Mouse (Mus musculus) heart, adult 2 months (tissue): ENCODE data around the gene Metap1. TPM values are rescaled to one million over a fixed set of nuclear protein-coding genes. Genes with fewer than 3 reads are reported as not detected.

Source experiments
- DNase-seq, 2 experiments: peaks; one replicate each; pipeline ENCODE4 v3.0.0; 2021
- H3K27ac ChIP-seq: fragments of 200-600 bp; 2 replicates; pipeline ENCODE4 v1.8.1; 2022
- H3K27me3 ChIP-seq: fragments of 200-500 bp; 2 replicates; pipeline ENCODE4 v1.6.1; 2012; ENCODE audit warnings: mild to moderate bottlenecking, low read length, inconsistent platforms, mixed read lengths; ENCODE audit not compliant: control insufficient read depth, insufficient read depth
- H3K36me3 ChIP-seq: fragments of 200-500 bp; 2 replicates; pipeline ENCODE4 v1.6.1; 2012; ENCODE audit warnings: low read length, inconsistent platforms; ENCODE audit not compliant: control insufficient read depth, insufficient read depth
- H3K4me1 ChIP-seq: fragments of 200-500 bp; 2 replicates; pipeline ENCODE4 v1.6.1; 2011; ENCODE audit warnings: low read length; ENCODE audit not compliant: control insufficient read depth, insufficient read depth
- H3K4me3 ChIP-seq: fragments of 200-600 bp; 2 replicates; pipeline ENCODE4 v1.8.1; 2022
- H3K79me2 ChIP-seq: fragments of 200-500 bp; replicated peaks from 2 replicates; pipeline ENCODE4 v1.6.1; 2012; ENCODE audit warnings: mild to moderate bottlenecking, inconsistent platforms, low read length, moderate library complexity, mixed read lengths; ENCODE audit not compliant: control insufficient read depth, insufficient read depth
- H3K9ac ChIP-seq: fragments of 200-500 bp; 2 replicates; pipeline ENCODE4 v1.6.1; 2012; ENCODE audit warnings: low read depth, mild to moderate bottlenecking, control low read depth, inconsistent platforms, low read length, mixed read lengths
- CTCF ChIP-seq: fragments of 200-600 bp; IDR thresholded peaks from 2 replicates; pipeline ENCODE4 v1.8.1; 2022; ENCODE audit warnings: antibody characterized with exemption, mild to moderate bottlenecking, moderate library complexity
- EP300 ChIP-seq: fragments of 200-500 bp; IDR thresholded peaks from 2 replicates; pipeline ENCODE4 v1.6.1; 2011; ENCODE audit warnings: low read depth, low read length, control low read depth; ENCODE audit not compliant: insufficient read depth
- POLR2A ChIP-seq: fragments of 200-500 bp; IDR thresholded peaks from 2 replicates; pipeline ENCODE4 v1.6.1; 2011; ENCODE audit warnings: mild to moderate bottlenecking, low read depth, low read length, control low read depth; ENCODE audit not compliant: insufficient read depth
- WGBS: fragments of 180-500 bp; shearing (Covaris S2); methylation state at CpG from one replicate; pipeline ENCODE4 v1.1.7; 2018; 5-methylcytosine and 5-hydroxymethylcytosine counted together
- intact Hi-C: fragments of 180-260 bp; cut with DNase I; formaldehyde crosslinking; loops from one replicate; pipeline ENCODE4 v1.15.1; 2025
- polyA plus RNA-seq: library from polyadenylated mRNA; depleted of rRNA; stranded (reverse); fragments of >200 nt; gene quantifications from 2 replicates; pipeline ENCODE4 v1.2.3, GENCODE M21; 2012
- total RNA-seq, 2 experiments: library from RNA; stranded (reverse); gene quantifications; 2 replicates each; pipeline ENCODE4 v1.2.3; 2021

Metap1 gene
- total and polyA plus RNA-seq, 3 experiments: 21.3 to 39.1 (median 34.5) TPM

- H3K4me1 ChIP-seq: peaks cover 4% of the 10 kb centered on the region
- 92% methylated on average over 4 of the region's 4 CpGs for WGBS
- no peak overlapping the region for H3K27ac ChIP-seq
- peaks cover 2% of the 10 kb centered on the region; the same call in 1 of the 2 replicates for H3K79me2 ChIP-seq
- no peaks in the 10 kb centered on the region for H3K27me3 ChIP-seq
- H3K36me3 ChIP-seq: peaks cover 7% of the 10 kb centered on the region; the same call in 1 of the 2 replicates
- TF ChIP-seq EP300 (no peak), CTCF (no peak), POLR2A (no peak)
- intact Hi-C loops: no loop called here
- no peak overlapping the region for H3K4me3 ChIP-seq
- DNase-seq: no peak
- H3K9ac ChIP-seq: no peak overlapping the region
Observed at GRCm38 (mm10) chr3:138523956-138524355, 34.6 kb upstream of the Metap1 start.

- Histone ChIP-seq H3K27ac (no peak overlapping the region), H3K4me1 (peaks cover 1% of the 10 kb centered on the region; the same call in 1 of the 2 replicates), H3K27me3 (no peaks in the 10 kb centered on the region), H3K36me3 (no peaks in the 10 kb centered on the region), H3K79me2 (no peaks in the 10 kb centered on the region), H3K4me3 (no peak overlapping the region), H3K9ac (no peak overlapping the region)
- DNase-seq: no peak
- no peak for TF ChIP-seq CTCF
- no peak for TF ChIP-seq POLR2A
- TF ChIP-seq EP300: no peak
- intact Hi-C loops: no loop called here
- WGBS: 57% methylated on average over 6 of the region's 6 CpGs
Observed at GRCm38 (mm10) chr3:138519218-138519617, 29.9 kb upstream of the Metap1 start.

- H3K27ac ChIP-seq: no peak overlapping the region
- H3K4me3 ChIP-seq: no peak overlapping the region
- TF ChIP-seq CTCF (peak; percentile 48), POLR2A (no peak)
- H3K79me2 ChIP-seq: no peaks in the 10 kb centered on the region
- intact Hi-C loops: loop anchor here (1.0 kb wide), 1 partner anchor 23 kb away; no protein-coding TSS in a partner anchor
- 67% methylated on average over 3 of the region's 3 CpGs for WGBS
- no peaks in the 10 kb centered on the region for H3K27me3 ChIP-seq
- no peak overlapping the region for H3K9ac ChIP-seq
- DNase-seq: no peak
- H3K36me3 ChIP-seq: no peaks in the 10 kb centered on the region
- peaks cover 1% of the 10 kb centered on the region; the same call in 1 of the 2 replicates for H3K4me1 ChIP-seq
Observed at GRCm38 (mm10) chr3:138517881-138518280, 28.6 kb upstream of the Metap1 start.

- Histone ChIP-seq H3K9ac (no peak overlapping the region), H3K4me1 (peaks cover 1% of the 10 kb centered on the region; the same call in 1 of the 2 replicates), H3K27ac (no peak overlapping the region), H3K79me2 (no peaks in the 10 kb centered on the region), H3K36me3 (no peaks in the 10 kb centered on the region), H3K27me3 (no peaks in the 10 kb centered on the region), H3K4me3 (no peak overlapping the region)
- intact Hi-C loops: no loop called here
- WGBS: 65% methylated on average over 10 of the region's 10 CpGs
- TF ChIP-seq EP300: no peak
- no peak for TF ChIP-seq POLR2A
- TF ChIP-seq CTCF: no peak
- no peak for DNase-seq
Observed at GRCm38 (mm10) chr3:138515656-138516370, 26.5 kb upstream of the Metap1 start.

GRCm38 (mm10) chr3:138514749-138515148 is 25.4 kb upstream of the Metap1 start:
- WGBS: 68% methylated on average over 3 of the region's 3 CpGs
- intact Hi-C loops: no loop called here
- H3K36me3 ChIP-seq: no peaks in the 10 kb centered on the region
- H3K9ac ChIP-seq: no peak overlapping the region
- no peak for DNase-seq
- H3K27me3 ChIP-seq: no peaks in the 10 kb centered on the region
- no peak overlapping the region for H3K4me3 ChIP-seq
- H3K79me2 ChIP-seq: no peaks in the 10 kb centered on the region
- no peak overlapping the region for H3K27ac ChIP-seq
- H3K4me1 ChIP-seq: peaks cover 1% of the 10 kb centered on the region; the same call in 1 of the 2 replicates
- TF ChIP-seq CTCF (no peak), EP300 (no peak), POLR2A (no peak)

- Histone ChIP-seq H3K9ac (no peak overlapping the region), H3K27me3 (no peaks in the 10 kb centered on the region), H3K4me1 (peaks cover 1% of the 10 kb centered on the region; the same call in 1 of the 2 replicates), H3K79me2 (no peaks in the 10 kb centered on the region), H3K4me3 (no peak overlapping the region), H3K27ac (no peak overlapping the region), H3K36me3 (no peaks in the 10 kb centered on the region)
- no peak for DNase-seq
- WGBS: 78% methylated on average over 12 of the region's 12 CpGs
- no peak for TF ChIP-seq POLR2A
- no peak for TF ChIP-seq EP300
- no peak for TF ChIP-seq CTCF
- intact Hi-C loops: no loop called here
Observed at GRCm38 (mm10) chr3:138513243-138513642, 23.9 kb upstream of the Metap1 start.
